Mouse (Mus musculus) bone marrow, adult 2 months (tissue): ENCODE results near the gene Vwa3a.

Source experiments
- CTCF ChIP-seq: fragments of 200-500 bp; IDR thresholded peaks from 2 replicates; pipeline ENCODE4 v1.5.1; 2011; ENCODE audit warnings: low read length, control low read depth; ENCODE audit not compliant: control insufficient read depth, insufficient read depth
- POLR2A ChIP-seq: fragments of 200-500 bp; IDR thresholded peaks from 2 replicates; pipeline ENCODE4 v1.6.1; 2011; ENCODE audit warnings: low read depth, mild to moderate bottlenecking, control low read depth, low read length, borderline replicate concordance; ENCODE audit not compliant: control insufficient read depth

- TF ChIP-seq CTCF (no peak), POLR2A (no peak)
Measured at GRCm38 (mm10) chr7:120721051-120721450, 18.1 kb upstream of the Vwa3a start.
